Mouse (Mus musculus) limb, embryonic 13.5 days (tissue): ENCODE results near the gene Tmprss2. TPM values are rescaled to one million over a fixed set of nuclear protein-coding genes. Genes with fewer than 3 reads are reported as not detected.

Source experiments
- ATAC-seq: fragments of 200-750 bp; cut with Nextera tagmentation; 2 replicates; pipeline ENCODE4 v1.8.0; 2017; ENCODE audit warnings: low read depth, moderate number of reproducible peaks, moderate TSS enrichment; ENCODE audit not compliant: low FRiP score
- H3K27ac ChIP-seq: fragments of 300-500 bp; sonication (generic); 2 replicates; pipeline ENCODE4 v1.5.1; 2015; ENCODE audit warnings: inconsistent platforms, mild to moderate bottlenecking, moderate library complexity
- H3K27me3 ChIP-seq: fragments of 300-500 bp; sonication (generic); 2 replicates; pipeline ENCODE4 v1.6.1; 2015; ENCODE audit warnings: mild to moderate bottlenecking, inconsistent platforms
- H3K36me3 ChIP-seq: fragments of 300-500 bp; sonication (generic); 2 replicates; pipeline ENCODE4 v1.6.1; 2015; ENCODE audit warnings: inconsistent platforms, mild to moderate bottlenecking, moderate library complexity
- H3K4me1 ChIP-seq: fragments of 300-500 bp; sonication (generic); 2 replicates; pipeline ENCODE4 v1.6.1; 2015; ENCODE audit warnings: inconsistent platforms
- H3K4me2 ChIP-seq: fragments of 300-500 bp; sonication (generic); replicated peaks from 2 replicates; pipeline ENCODE4 v1.6.1; 2015; ENCODE audit warnings: inconsistent platforms, mild to moderate bottlenecking, moderate library complexity
- H3K4me3 ChIP-seq: fragments of 300-500 bp; sonication (generic); 2 replicates; pipeline ENCODE4 v1.5.1; 2015; ENCODE audit warnings: moderate library complexity, mild to moderate bottlenecking, inconsistent platforms
- H3K9ac ChIP-seq: fragments of 300-500 bp; sonication (generic); 2 replicates; pipeline ENCODE4 v1.6.1; 2015; ENCODE audit warnings: mild to moderate bottlenecking, inconsistent platforms
- H3K9me3 ChIP-seq: fragments of 300-500 bp; sonication (generic); 2 replicates; pipeline ENCODE4 v1.6.1; 2016; ENCODE audit warnings: inconsistent platforms
- WGBS: fragments of 180-500 bp; shearing (Covaris S2); methylation state at CpG from one replicate; pipeline ENCODE4 v1.1.7; 2015; 5-methylcytosine and 5-hydroxymethylcytosine counted together
- polyA plus RNA-seq: library from polyadenylated mRNA; unstranded; fragments of >200 nt; fragmentation: Nextera tagmentation; extraction: Ambion mirVana; gene quantifications from 2 replicates; pipeline ENCODE4 v1.2.1, GENCODE M21; 2015

The Tmprss2 gene
- 0.72 and 1.4 TPM in 2 replicates for polyA plus RNA-seq

DNA sequence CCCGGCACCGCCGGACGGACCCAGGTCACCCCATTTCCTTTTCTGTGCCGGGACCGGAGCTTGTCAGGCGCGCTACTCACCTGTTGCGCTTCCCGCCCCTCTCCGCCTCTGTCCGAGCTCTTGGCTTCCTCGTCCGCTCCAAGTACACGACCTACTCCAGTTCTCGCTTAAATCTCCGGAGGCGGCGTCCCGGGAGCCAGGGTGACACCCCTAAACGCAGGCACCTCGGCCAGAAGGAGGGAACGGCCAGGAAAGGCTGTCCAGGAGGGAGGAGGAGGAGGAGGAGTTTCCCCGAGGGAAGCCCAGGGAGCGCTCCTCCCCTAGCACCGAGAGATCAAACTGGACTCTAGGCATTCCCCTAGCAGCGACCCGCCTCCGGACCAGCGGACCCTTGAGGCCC lies at the start of gene Tmprss2:
Gene Tmprss2, minus strand, starts transcription at position 257 of the 400 bp plus-strand sequence.
- H3K27ac ChIP-seq: no peak within 1 kb of the TSS
- H3K9me3 ChIP-seq: no peaks in the 10 kb centered on the region
- peak within 1 kb of the TSS; percentile 68 for H3K4me2 ChIP-seq
- peak within 1 kb of the TSS; percentile 50 for H3K9ac ChIP-seq
- peaks cover 13% of the 10 kb centered on the region for H3K4me1 ChIP-seq
- under 1% methylated on average over 30 of the region's 30 CpGs for WGBS
- ATAC-seq: no peak
- no peaks in the 10 kb centered on the region for H3K36me3 ChIP-seq
- H3K4me3 ChIP-seq: peak within 1 kb of the TSS; percentile 41
- peaks cover 59% of the 10 kb centered on the region for H3K27me3 ChIP-seq

- H3K4me2 ChIP-seq: no peak overlapping the region
- H3K9me3 ChIP-seq: no peaks in the 10 kb centered on the region
- ATAC-seq: no peak
- H3K27me3 ChIP-seq: no peaks in the 10 kb centered on the region
- no peak overlapping the region for H3K27ac ChIP-seq
- H3K9ac ChIP-seq: no peak overlapping the region
- 16% methylated on average over 1 of the region's 1 CpGs for WGBS
- no peaks in the 10 kb centered on the region for H3K36me3 ChIP-seq
- H3K4me1 ChIP-seq: no peaks in the 10 kb centered on the region
- no peak overlapping the region for H3K4me3 ChIP-seq
Measured at GRCm38 (mm10) chr16:97659225-97659658, 48.2 kb upstream of the Tmprss2 start.

GRCm38 (mm10) chr16:97658481-97658880 lies 47.5 kb upstream of the Tmprss2 start:
- H3K36me3 ChIP-seq: no peaks in the 10 kb centered on the region
- no peak overlapping the region for H3K9ac ChIP-seq
- no peak overlapping the region for H3K4me3 ChIP-seq
- H3K4me1 ChIP-seq: no peaks in the 10 kb centered on the region
- no peaks in the 10 kb centered on the region for H3K27me3 ChIP-seq
- ATAC-seq: no peak
- WGBS: 66% methylated on average over 6 of the region's 6 CpGs
- H3K27ac ChIP-seq: no peak overlapping the region
- no peaks in the 10 kb centered on the region for H3K9me3 ChIP-seq
- no peak overlapping the region for H3K4me2 ChIP-seq

DNA sequence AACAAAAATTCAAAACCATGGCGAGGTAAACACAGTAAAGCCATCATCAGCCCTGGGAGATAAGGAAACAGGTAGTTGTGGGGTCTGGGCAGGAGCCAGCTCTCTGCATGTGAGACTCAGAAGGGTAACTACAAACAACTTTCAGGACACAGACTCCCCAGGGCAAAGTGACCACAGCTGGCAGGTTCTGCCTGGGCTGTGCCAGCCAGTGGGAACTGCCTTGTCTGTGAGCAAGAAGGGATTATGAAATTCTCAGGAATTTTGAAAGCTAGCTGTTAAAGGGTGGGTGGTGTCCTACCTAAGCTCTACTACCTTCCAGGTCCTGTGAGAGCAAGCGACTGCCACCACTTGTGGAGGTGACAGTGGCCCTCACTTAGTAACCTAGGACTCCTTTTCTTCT lies 44.8 kb upstream of the Tmprss2 start:
- H3K9ac ChIP-seq: no peak overlapping the region
- no peaks in the 10 kb centered on the region for H3K9me3 ChIP-seq
- no peaks in the 10 kb centered on the region for H3K36me3 ChIP-seq
- no peak overlapping the region for H3K4me2 ChIP-seq
- no peak for ATAC-seq
- H3K27me3 ChIP-seq: no peaks in the 10 kb centered on the region
- H3K4me1 ChIP-seq: no peaks in the 10 kb centered on the region
- 72% methylated on average over 2 of the region's 2 CpGs for WGBS
- no peak overlapping the region for H3K4me3 ChIP-seq
- no peak overlapping the region for H3K27ac ChIP-seq

DNA sequence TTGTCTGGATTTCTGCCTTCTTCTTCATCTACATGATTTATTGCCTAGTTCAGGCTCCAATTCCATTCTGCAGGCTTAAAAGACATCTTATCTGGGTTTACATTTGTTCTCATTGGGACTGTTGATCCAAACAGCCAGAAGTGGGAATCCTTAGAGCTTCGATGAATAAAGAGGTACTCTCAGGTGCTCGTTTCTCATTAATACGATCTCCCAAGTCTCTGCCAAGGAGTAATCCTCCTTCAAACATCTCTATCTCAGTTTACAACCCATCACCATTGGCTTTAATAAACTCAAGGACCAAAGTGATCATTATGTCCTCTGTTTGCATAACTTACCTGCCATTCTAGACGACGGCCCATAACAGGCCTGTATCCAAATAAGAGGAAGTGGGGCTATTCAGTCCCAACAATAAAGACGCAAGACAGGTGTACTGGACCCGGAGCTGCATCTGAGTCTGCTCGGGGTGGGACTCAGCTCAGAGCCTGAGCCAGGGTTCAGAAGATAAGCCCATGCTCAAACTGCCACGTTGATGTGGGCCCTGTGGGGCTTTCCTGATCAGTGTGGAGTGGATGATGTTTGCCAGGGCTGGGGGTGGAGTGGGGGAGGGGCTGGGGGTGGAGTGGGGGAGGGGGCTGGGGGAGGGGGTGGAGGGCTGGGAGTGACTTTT lies 38.7 kb upstream of the Tmprss2 start:
- H3K4me3 ChIP-seq: no peak overlapping the region

GRCm38 (mm10) chr16:97644681-97645080 lies 33.7 kb upstream of the Tmprss2 start:
- Histone ChIP-seq H3K4me3 (no peak overlapping the region), H3K9me3 (no peaks in the 10 kb centered on the region; the same call in 1 of the 2 replicates), H3K9ac (no peak overlapping the region), H3K36me3 (no peaks in the 10 kb centered on the region), H3K27me3 (no peaks in the 10 kb centered on the region), H3K4me2 (no peak overlapping the region), H3K27ac (no peak overlapping the region), H3K4me1 (no peaks in the 10 kb centered on the region)
- ATAC-seq: no peak

More for the DNA sequence above, 38.7 kb upstream of the Tmprss2 start:
- Histone ChIP-seq H3K36me3 (no peaks in the 10 kb centered on the region), H3K4me1 (no peaks in the 10 kb centered on the region), H3K27ac (no peak overlapping the region), H3K9me3 (no peaks in the 10 kb centered on the region), H3K27me3 (no peaks in the 10 kb centered on the region), H3K4me2 (no peak overlapping the region), H3K9ac (no peak overlapping the region)
- 63% methylated on average over 9 of the region's 9 CpGs for WGBS
- ATAC-seq: no peak

DNA sequence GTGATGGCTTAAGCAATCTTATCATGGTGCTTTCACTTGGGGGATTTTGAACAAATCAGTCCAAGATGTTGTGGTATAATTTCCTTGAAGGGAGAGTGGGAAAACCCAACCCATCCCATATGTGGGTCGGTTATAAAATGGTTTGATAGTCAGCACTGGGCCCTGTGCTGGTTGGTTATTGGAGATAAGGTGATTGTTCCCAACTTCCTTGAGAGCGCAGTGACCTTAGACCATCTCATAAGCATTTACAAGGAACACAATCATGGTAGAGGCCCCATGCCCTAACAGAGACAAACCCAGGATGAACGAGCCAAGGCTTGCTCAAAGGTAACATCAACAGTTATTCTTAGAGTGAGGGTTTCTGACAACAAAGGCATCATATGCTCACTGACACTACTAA lies 28.6 kb upstream of the Tmprss2 start:
- no peaks in the 10 kb centered on the region for H3K4me1 ChIP-seq
- 89% methylated on average over 3 of the region's 3 CpGs for WGBS
- no peak for ATAC-seq

GRCm38 (mm10) chr16:97632880-97633484 lies 22.0 kb upstream of the Tmprss2 start:
- no peak overlapping the region for H3K9ac ChIP-seq
- H3K4me3 ChIP-seq: no peak overlapping the region
- no peak for ATAC-seq
- H3K4me1 ChIP-seq: no peaks in the 10 kb centered on the region
- WGBS: 58% methylated on average over 4 of the region's 4 CpGs
- H3K27ac ChIP-seq: no peak overlapping the region
- no peaks in the 10 kb centered on the region for H3K9me3 ChIP-seq
- H3K36me3 ChIP-seq: no peaks in the 10 kb centered on the region
- H3K4me2 ChIP-seq: no peak overlapping the region
- no peaks in the 10 kb centered on the region for H3K27me3 ChIP-seq

More for the DNA sequence above, 28.6 kb upstream of the Tmprss2 start:
- Histone ChIP-seq H3K9ac (no peak overlapping the region), H3K27ac (no peak overlapping the region), H3K36me3 (no peaks in the 10 kb centered on the region), H3K9me3 (no peaks in the 10 kb centered on the region; the same call in 1 of the 2 replicates), H3K4me3 (no peak overlapping the region), H3K4me2 (no peak overlapping the region), H3K27me3 (no peaks in the 10 kb centered on the region)

DNA sequence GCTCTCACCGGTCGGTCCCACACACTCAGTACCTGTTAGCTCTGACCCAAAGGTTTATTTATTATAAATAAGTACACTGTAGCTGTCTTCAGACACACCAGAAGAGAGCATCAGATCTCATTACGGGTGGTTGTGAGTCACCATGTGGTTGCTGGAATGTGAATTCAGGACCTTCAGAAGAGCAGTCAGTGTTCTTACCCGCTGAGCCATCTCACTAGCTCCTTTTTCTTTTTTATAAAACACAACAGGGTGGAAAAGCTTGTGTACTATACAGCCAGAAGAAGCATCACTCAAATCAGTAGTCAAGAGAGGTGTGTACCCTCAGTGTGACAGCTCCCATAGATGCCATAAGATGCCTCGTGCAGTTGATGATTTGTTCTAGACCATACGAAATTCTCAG lies 12.2 kb upstream of the Tmprss2 start:
- H3K4me2 ChIP-seq: no peak overlapping the region
- no peaks in the 10 kb centered on the region for H3K4me1 ChIP-seq
- no peak overlapping the region for H3K9ac ChIP-seq
- H3K4me3 ChIP-seq: no peak overlapping the region
- no peak overlapping the region for H3K27ac ChIP-seq
- H3K36me3 ChIP-seq: no peaks in the 10 kb centered on the region
- no peak for ATAC-seq
- no peaks in the 10 kb centered on the region for H3K9me3 ChIP-seq
- H3K27me3 ChIP-seq: no peaks in the 10 kb centered on the region
- WGBS: 79% methylated on average over 6 of the region's 6 CpGs

DNA sequence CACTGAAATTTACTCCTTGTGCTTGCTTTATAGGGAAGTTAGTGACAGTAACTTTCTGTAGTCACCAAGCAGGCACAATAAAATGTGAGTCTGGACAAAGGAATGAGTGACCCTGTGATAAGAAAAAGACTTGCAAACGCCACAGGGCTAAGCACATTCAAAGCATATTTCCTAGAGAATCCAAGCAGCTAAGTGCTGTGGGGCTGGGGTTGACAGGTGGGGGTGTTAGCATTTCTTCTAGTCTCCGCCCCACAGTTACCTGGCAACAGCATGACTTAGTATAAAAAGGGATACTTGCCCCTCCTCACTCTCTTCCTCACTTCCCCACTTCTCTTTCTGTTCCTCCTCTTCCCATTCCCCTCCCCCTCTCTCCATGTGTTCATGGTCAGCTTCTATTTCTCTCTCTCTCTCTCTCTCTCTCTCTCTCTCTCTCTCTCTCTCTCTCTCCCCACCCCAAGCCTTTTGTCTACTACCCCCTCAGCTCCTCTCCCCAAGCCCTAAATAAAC lies 11.4 kb upstream of the Tmprss2 start:
- no peak overlapping the region for H3K4me2 ChIP-seq
- 46% methylated on average over 2 of the region's 2 CpGs for WGBS
- no peak overlapping the region for H3K4me3 ChIP-seq
- no peaks in the 10 kb centered on the region for H3K36me3 ChIP-seq
- no peak overlapping the region for H3K27ac ChIP-seq
- no peaks in the 10 kb centered on the region for H3K4me1 ChIP-seq
- H3K9ac ChIP-seq: no peak overlapping the region
- ATAC-seq: no peak
- H3K9me3 ChIP-seq: no peaks in the 10 kb centered on the region
- no peaks in the 10 kb centered on the region for H3K27me3 ChIP-seq

GRCm38 (mm10) chr16:97618285-97618684 lies 7.3 kb upstream of the Tmprss2 start:
- Histone ChIP-seq H3K27ac (no peak overlapping the region), H3K4me1 (no peaks in the 10 kb centered on the region)
- 75% methylated on average over 2 of the region's 2 CpGs for WGBS

DNA sequence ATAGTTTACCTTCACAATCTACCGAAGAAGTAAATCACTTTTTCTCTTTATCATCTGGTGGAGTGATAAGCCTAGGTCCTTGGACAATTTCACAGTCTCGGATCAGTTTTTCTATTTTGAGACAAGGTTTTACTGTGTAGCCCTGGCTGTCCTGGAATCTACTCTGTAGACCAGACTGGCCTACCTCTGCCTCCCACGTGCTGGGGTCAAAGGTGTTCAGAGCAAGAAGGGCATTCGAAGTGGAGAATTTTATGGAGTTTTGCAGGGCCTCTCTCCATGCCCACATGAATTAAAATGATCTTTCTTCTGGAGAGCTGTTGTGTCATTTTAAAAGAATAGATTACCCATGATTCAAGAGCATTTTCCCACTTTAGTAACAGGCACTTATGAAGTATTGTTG lies 1.0 kb upstream of the Tmprss2 start:
- Histone ChIP-seq H3K36me3 (no peaks in the 10 kb centered on the region), H3K4me2 (no peak overlapping the region), H3K9me3 (no peaks in the 10 kb centered on the region), H3K27ac (no peak overlapping the region), H3K4me3 (no peak overlapping the region), H3K27me3 (peaks cover 59% of the 10 kb centered on the region), H3K9ac (no peak overlapping the region), H3K4me1 (peaks cover 13% of the 10 kb centered on the region)
- 55% methylated on average over 4 of the region's 4 CpGs for WGBS
- no peak for ATAC-seq

More at GRCm38 (mm10) chr16:97618285-97618684, 7.3 kb upstream of the Tmprss2 start:
- Histone ChIP-seq H3K36me3 (no peaks in the 10 kb centered on the region), H3K4me2 (no peak overlapping the region), H3K27me3 (no peaks in the 10 kb centered on the region), H3K9ac (no peak overlapping the region), H3K4me3 (no peak overlapping the region), H3K9me3 (no peaks in the 10 kb centered on the region)
- ATAC-seq: no peak
